Mouse (Mus musculus) stomach, postnatal 0 days (tissue): ENCODE data around the gene Lpin2.

Experiments used
- CTCF ChIP-seq: IDR thresholded peaks from 2 replicates; pipeline ENCODE4 v1.5.1; 2016; ENCODE audit warnings: antibody characterized with exemption, low read depth, mild to moderate bottlenecking, moderate library complexity
- EP300 ChIP-seq: optimal IDR thresholded peaks from 2 replicates; pipeline ENCODE3; 2016; ENCODE audit warnings: antibody characterized with exemption

- TF ChIP-seq EP300, result no peak
- TF ChIP-seq CTCF, result no peak
Observed at GRCm38 (mm10) chr17:71250046-71250445, 67.7 kb downstream of the Lpin2 start.
